Mouse (Mus musculus): ENCODE measurements around the gene Ffar1.

Ffar1 gene

GRCm38 (mm10) chr7:30861464-30861863 lies at the start of gene Ffar1:
Gene Ffar1, minus strand, starts transcription at chr7:30861564.
- CTCF ChIA-PET, result interaction anchor here (0.7 kb wide), 2 partner anchors 14 to 54 kb away, joined by 4 read pairs; no protein-coding TSS in a partner anchor

- CTCF ChIA-PET, result no interaction called here
Observed at GRCm38 (mm10) chr7:30909773-30910172, 48.4 kb upstream of the Ffar1 start.

- CTCF ChIA-PET, result interaction anchor here (0.6 to 0.7 kb wide), 2 partner anchors 97 to 128 kb away, joined by 3 to 8 read pairs; no protein-coding TSS in a partner anchor
Observed at GRCm38 (mm10) chr7:30908992-30909431, 47.6 kb upstream of the Ffar1 start.

DNA sequence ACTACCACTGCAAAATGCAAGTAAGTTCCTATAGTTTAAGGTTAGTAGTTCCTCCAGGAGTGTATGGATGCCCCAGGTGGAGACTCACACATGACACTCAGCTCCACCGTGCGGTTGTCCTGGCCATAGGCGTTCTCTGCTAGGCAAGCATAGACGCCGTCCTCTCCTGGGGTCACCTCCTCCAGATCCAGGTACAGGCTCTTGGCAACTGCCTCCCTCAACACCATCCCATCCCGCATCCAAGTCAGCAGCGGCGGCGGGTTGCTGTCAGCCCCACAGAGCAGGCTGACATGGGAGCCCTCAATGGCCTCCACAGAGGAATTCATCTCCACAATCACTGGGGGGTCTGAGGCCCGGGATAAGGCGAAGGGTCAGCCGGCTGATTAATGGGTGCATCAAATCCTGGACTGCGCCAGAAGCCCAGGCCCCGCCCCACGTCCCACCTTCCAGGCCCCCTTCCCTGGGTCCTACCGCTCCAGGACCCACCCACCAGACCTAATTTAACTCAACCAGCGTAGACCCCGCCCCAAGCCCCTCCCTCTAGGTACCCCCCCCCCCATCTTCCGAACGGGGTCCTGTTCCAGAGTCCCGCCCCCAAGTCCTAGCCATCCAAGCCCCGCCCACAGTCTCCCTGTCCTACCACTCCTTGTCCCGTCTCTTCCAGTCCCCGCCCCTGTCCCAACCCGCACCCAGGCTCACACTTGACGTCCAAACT lies 47.1 kb upstream of the Ffar1 start:
- CTCF ChIA-PET, result interaction anchor here (0.6 to 0.7 kb wide), 2 partner anchors 96 to 129 kb away, joined by 3 to 8 read pairs; no protein-coding TSS in a partner anchor

GRCm38 (mm10) chr7:30904042-30904441 lies 42.7 kb upstream of the Ffar1 start:
- CTCF ChIA-PET, result interaction anchor here (0.6 to 1.9 kb wide), 3 partner anchors 11 to 134 kb away, joined by 3 to 7 read pairs (median 3); no protein-coding TSS in a partner anchor

- CTCF ChIA-PET, result no interaction called here
Observed at GRCm38 (mm10) chr7:30895217-30895616, 33.9 kb upstream of the Ffar1 start.

- CTCF ChIA-PET, result interaction anchor here (0.7 to 1.4 kb wide), 2 partner anchors 10 to 11 kb away, joined by 3 to 7 read pairs; no protein-coding TSS in a partner anchor
Observed at GRCm38 (mm10) chr7:30892515-30892914, 31.2 kb upstream of the Ffar1 start.

DNA sequence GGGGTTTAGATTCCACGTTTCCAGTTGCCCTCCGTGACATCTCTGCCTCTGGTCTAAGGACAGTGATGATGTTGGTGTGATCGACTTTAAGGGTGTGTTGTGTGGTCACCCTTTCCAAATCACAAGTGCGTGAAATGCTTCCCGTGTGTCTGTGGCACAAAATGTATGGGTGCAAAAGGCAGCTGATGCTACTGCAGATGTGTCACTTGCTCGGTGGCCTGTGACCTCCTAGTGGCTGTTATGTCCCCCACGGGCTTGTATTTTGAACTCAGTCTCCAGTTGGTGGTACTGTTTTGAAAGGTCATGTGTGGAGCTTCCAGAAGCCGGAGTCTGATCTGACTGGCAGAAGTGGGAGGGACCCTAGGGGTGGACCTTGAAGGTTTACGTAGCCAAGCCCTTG lies 30.4 kb upstream of the Ffar1 start:
- CTCF ChIA-PET, result no interaction called here

GRCm38 (mm10) chr7:30890681-30891080 lies 29.3 kb upstream of the Ffar1 start:
- CTCF ChIA-PET, result no interaction called here

- CTCF ChIA-PET, result interaction anchor here (0.8 kb wide), 1 partner anchor 12 kb away, joined by 4 read pairs; no protein-coding TSS in a partner anchor
Observed at GRCm38 (mm10) chr7:30888786-30889185, 27.4 kb upstream of the Ffar1 start.

DNA sequence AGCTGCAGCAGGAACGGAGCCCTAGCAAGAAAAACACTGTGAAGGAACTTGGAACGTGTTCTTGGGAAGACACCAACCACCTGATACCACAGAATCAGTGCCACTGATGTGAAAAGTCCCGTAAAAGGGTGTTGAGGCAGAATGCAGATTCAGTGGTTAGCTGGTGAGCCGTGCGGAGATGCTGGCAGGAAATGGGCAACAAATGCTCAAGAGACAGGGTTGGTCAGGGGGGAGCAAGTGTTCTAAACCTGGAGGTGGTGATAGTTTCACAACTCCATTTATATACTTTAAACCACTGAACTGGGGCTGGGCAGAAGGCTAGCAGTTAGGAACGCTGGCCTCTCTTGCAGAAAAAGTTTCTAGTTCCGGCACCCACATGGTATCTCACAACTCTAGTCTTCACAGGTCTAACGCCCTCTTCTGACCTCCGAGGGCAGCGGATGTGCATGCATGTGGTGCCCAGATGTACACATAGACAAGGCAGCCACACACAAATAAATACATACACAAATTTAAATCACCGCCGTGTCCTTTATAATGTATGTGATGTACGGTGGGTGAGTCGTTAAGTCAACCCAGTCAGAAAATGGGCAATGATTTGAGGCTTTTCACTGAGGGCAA lies 26.3 kb upstream of the Ffar1 start:
- CTCF ChIA-PET, result interaction anchor here (0.6 to 0.9 kb wide), 3 partner anchors 67 to 208 kb away, joined by 4 to 6 read pairs (median 6); no protein-coding TSS in a partner anchor

DNA sequence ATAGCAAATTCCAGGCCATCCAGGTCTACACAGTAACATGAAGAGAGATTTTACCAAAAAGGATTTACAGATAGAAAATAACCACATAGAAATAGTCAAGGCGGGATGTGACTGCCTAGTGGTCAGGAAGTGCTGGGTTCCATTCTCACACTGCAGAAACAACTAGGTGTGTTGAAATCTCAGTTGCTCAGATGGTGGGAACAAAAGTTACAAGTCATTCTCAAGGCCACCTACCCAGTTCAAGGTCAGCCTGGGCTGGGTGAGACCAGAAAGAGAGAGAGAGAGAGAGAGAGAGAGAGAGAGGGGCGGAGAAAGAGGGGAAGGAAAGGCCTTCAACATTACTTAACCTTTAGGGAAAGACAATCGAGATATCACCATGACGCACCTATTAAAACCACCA lies 25.5 kb upstream of the Ffar1 start:
- CTCF ChIA-PET, result interaction anchor here (0.7 to 0.9 kb wide), 3 partner anchors 15 to 82 kb away, joined by 4 to 6 read pairs (median 5); no protein-coding TSS in a partner anchor

GRCm38 (mm10) chr7:30884047-30884446 lies 22.7 kb upstream of the Ffar1 start:
- CTCF ChIA-PET, result interaction anchor here (0.6 to 0.7 kb wide), 2 partner anchors 21 to 113 kb away, joined by 3 to 12 read pairs; no protein-coding TSS in a partner anchor

DNA sequence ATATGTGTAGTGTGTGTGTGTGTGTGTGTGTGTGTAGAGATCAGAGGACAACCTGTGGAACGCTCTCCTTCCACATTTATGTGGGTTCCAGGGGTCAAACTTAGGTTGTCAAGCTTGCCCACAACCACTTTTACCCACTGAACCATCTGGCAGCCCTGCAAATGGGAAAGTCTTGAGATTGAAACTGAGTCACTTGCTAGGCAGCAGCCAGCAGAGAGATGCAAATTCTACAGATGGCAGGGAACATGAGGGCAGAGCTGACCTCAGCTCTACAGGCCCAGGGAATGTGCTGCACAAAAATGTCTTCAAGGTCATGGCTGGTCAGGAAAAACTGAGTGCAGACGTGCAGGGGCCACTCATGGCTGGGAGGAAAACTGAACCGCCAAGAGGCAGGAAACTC lies 20.0 kb upstream of the Ffar1 start:
- CTCF ChIA-PET, result interaction anchor here (0.9 to 1.0 kb wide), 2 partner anchors 8 to 22 kb away, joined by 3 read pairs; no protein-coding TSS in a partner anchor

DNA sequence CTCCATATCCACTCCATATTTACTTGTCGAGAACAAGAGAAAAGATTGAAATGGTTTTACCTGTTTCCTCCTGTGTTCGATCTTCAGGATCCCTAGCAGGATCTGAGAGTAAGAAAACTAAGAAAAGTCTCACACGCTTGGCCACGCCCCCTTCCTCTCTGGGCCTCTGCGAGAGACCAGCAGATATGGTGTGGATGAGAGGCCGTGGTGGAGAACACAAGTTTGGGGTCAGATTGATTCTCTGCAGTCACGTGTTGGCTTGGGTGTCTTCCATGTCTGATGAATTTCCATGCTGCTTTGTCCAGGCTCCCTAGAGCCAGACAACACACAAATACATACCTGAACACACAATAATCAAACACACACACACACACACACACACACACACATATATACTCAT lies 18.8 kb upstream of the Ffar1 start, which contains the start of gene Cd22:
Gene Cd22, minus strand, starts transcription at position 167 of the 400 bp plus-strand sequence.
- CTCF ChIA-PET, result interaction anchor here (0.6 kb wide), 1 partner anchor 18 kb away, joined by 10 read pairs; no protein-coding TSS in a partner anchor

- CTCF ChIA-PET, result interaction anchor here (0.9 kb wide), 1 partner anchor 25 kb away, joined by 3 read pairs; no protein-coding TSS in a partner anchor
Observed at GRCm38 (mm10) chr7:30878950-30879349, 17.6 kb upstream of the Ffar1 start.

- CTCF ChIA-PET, result interaction anchor here (0.8 to 2.0 kb wide), 3 partner anchors 9 to 101 kb away, joined by 3 to 9 read pairs (median 3); partner anchors contain the start of gene Fam187b
Observed at GRCm38 (mm10) chr7:30873083-30873482, 11.7 kb upstream of the Ffar1 start.

DNA sequence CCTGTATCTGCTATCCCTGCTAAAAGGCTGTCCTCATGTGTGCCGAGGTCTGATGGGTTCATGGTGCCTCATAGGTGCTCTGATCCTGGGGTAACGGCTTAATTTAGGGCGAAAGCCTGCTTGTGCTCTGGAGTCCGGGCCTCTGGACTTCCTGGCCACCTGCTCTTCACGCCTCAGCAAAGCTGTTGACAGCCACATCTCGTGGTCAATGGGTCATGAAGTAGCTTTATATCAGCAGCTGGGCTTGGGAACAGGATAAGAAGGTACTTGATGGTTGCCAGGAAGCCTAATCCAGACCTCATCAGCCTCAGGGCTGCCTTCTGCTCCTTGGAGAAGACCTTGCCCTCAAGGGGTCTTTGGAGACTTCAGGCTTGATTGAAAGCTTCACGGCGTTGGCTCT lies 2.0 kb upstream of the Ffar1 start:
- CTCF ChIA-PET, result no interaction called here

DNA sequence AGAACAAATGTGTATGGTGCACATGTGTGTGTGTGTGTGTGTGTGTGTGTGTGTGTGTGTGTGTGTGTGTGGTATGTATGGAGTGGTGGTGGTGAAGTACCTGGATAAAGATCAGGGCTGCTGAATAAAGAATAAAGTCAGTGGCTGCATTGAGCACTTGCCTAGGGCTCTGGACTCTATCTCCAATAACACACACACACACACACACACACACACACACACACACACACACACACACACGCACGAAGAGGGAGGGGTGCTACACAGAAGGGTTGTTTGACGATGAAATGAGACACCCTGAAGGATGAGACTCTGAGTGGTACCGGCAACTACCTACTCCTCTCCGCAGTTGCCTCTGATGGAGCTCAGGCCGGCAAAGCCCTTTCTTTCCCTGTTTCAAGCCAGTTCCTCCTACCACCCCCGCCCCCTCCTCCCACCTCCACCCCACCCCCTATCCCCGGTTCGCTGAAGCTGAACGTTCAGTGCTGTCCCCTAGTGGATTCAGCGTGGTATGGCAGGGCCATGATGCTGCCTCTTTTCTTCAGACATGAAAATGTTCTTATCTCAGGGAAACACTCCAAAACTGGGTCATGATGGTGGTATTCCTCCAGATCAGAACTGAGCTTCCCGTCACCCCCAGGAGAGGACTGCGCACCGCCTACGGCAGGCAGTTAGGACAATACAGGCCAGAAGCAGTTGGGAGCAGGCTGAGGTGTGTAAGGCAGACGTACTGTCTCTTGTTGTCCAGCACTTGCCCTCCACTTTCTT lies 1.5 kb downstream of the Ffar1 start:
- CTCF ChIA-PET, result interaction anchor here (0.6 to 2.2 kb wide), 12 partner anchors 9 to 198 kb away, joined by 3 to 13 read pairs (median 6); no protein-coding TSS in a partner anchor

DNA sequence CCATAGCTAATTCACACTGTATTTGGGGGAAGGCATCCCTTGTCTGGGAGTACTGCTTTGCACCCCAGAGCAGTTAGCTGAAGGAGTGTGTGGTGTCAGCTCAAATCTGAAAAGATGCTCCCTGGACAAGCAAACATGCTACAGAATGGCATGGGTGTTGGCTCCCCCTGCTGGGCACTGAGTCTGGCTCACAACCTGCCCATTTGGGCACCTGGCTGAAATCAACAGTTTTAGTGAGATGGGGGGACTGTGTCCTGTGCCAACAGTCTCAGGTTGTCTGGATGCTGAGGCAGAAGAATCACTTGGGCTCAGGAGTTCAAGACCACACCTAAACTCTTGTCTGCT lies 2.1 kb downstream of the Ffar1 start:
- CTCF ChIA-PET, result interaction anchor here (0.5 to 2.2 kb wide), 8 partner anchors 8 to 92 kb away, joined by 3 to 20 read pairs (median 8); no protein-coding TSS in a partner anchor

GRCm38 (mm10) chr7:30857746-30858145 lies 3.6 kb downstream of the Ffar1 start:
- CTCF ChIA-PET, result no interaction called here

Data from spleen, embryonic (tissue).